Mouse (Mus musculus) c-Kit-positive CD71-positive TER-119-positive erythroid progenitor cells, embryonic 14.5 days (primary cell): Measurements from ENCODE around the gene Ccdc82.

Experiments
- DNase-seq: peaks from one replicate; pipeline ENCODE4 v3.0.0-alpha.2; 2013; ENCODE audit warnings: low spot score

Gene Ccdc82

DNA sequence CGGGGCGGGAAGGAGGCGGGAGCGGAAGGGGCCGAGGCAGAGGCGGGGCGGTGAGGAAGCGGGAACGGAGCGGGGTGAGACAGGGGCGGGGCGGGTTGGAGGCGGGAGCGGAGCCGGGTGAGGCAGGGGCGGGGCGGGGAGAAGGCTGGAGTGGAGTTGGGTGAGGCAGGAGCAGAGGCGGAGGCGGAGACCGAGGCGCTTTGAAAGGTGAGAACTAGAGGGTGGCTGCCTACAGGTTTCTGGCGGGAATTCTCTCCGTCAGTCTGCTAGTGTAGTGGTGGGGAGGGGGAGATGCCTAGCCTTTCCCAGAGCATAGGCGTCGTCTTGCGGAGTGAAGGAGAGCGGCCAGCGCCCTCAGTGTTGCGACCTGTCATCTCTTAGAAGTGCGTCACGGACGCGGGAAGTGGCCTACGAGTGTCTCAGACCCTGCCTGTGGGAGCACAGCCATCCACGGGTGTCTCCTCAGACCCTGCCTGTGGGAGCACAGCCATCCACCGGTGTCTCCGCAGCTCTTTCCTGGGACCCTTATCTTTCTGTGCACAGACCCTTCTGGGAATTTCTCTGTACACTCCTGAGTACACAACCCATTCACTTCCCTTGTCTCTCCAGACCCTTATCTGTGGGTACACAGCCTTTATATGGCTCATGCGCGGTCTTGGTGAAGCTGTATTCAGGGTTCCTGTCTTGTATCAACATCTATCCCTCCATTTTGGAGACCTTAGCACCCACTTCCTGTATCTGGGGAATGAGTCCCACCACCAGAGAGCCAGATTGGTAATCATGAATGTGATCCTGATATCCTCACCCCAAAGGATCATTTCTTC lies at the start of gene Ccdc82:
Gene Ccdc82, plus strand, starts transcription at position 141 of the 824 bp plus-strand sequence.
- peak; percentile 90 for DNase-seq

DNA sequence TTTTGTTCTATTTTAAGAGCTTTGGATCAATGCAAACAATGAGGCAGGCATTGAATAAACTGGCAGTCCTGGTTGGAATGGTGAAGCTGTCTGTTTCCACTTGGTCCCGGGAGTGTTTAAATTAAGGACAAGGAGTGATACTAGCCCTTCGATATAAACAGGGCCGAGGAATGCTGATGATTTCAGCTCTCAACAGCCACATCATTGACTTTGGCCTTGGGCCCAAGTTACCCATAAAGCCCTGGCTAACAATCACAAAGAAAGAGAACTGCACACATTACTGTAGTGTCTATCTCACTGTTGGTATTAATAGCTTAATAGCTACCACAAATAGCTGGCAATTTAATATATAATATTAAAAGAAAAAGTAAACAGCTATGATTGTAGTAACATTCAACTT lies 46.7 kb upstream of the Ccdc82 start:
- no peak for DNase-seq

DNA sequence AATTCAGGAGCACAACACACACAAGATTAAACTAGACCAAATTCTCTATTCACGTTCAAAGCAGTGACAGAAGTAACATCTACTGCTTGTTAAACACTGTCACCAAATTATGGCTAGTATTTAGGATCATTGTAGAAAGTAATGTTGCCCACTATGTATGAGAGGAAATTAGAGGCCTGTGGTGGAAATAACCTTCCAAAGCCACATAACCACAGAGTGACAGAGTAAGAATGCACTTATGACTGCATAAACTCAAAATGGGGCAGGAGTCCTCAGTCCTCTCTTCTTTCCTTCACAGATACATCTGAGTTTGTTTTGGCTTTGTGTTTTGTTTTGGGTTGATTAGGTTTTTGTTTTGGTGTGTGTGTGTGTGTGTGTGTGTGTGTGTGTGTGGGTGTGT lies 43.6 kb upstream of the Ccdc82 start:
- peak; percentile 6 for DNase-seq

DNA sequence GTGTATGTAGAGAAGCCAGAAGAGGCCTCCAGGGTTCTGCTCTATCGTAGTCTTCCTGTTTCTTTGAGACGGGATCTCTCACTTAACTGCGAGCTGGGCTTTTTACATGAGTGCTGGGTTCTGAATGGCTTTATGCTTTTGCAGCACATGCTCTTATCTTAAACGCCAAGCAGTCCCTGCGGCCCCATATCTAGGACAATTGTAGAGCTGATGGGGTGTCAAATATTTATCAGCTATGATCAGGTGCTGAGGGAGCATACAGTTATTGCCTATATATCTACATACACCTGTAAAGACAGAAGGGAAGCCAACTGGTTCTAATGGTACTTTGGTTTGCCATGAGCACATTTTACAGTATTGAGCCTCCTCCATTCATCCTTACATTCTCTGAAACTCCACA lies 43.1 kb upstream of the Ccdc82 start:
- peak; percentile 56 for DNase-seq

DNA sequence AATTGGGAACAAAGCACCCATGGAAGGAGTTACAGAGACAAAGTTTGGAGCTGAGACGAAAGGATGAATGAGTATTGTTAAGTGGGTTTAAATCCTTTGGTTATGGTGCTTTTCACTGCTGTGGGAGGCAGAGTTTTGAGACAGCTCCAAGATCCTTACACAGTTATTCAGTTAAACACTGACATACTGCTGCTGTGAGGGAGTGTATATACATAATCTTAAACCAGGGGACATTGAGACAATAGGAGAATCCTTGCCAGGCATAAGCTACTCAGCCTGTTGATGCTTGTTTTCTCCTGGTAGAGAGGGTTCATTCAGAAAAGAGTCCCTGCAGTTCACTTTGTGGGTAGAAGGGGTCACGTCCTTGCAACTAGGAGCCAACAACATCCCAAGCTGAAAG lies 40.4 kb upstream of the Ccdc82 start:
- DNase-seq, result no peak

DNA sequence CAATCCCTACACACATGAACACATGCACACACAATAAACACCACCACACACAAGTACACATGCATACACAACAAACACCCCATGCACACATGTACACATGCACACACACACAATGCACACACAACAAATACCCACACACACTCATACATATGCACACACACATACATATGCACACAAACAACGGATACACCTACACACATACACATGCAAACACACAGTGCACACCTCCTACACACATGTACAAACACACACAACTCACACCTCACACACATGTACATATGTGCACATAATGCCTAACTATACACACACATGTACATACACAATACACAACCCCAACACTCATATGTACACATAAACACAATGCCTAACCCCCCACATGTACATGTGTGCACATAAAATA lies 20.9 kb upstream of the Ccdc82 start:
- DNase-seq, result no peak

DNA sequence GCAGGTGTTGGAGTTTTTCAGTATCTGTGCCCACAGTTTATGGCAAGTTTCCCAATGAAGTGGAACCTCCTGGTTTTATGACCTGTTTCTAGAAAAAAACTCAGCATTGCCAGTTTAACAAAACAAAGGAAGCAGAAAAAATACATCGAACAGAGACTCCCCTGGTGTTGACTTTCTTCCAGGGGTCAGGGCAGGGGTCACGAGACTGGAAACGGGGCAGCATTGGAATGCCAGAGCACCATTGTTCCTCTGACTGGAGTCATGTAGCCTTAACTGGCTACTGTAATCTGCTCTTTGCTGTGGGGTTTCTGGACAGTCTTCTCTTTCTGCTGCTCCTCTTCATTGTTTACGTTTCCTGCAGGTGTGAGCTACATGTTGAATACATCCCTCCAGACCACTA lies 16.2 kb upstream of the Ccdc82 start:
- DNase-seq, result no peak

DNA sequence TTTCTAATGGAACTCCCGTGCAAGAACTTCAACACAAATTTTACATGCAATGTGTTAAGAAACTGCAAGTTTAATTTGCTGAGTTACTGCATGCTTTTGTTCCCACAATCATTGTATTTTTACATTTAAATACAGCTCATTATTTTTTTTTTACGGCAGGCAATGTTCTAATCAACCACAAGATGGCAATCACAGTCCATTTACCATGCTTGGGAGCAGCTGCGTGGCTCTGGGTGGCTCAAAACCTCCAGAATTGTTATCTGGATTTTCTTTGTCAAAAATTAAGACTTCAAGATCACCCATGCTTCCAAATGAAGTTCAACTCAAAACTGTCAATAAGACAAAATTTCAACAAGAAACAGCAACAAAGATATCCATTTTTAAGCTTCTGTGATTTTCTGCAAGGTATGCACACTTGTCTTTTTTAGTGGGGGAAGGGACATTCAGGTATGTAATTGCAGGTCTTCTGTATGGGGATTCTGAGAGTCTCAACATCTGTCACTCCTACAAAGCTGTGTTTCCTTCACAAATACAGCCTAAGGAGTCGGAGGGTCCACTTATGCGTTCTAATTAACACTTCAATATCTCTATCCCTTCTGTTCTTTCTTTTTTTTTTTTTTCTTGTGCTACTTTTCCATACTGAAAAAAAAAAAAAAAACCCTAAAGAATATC lies 15.1 kb upstream of the Ccdc82 start:
- no peak for DNase-seq

DNA sequence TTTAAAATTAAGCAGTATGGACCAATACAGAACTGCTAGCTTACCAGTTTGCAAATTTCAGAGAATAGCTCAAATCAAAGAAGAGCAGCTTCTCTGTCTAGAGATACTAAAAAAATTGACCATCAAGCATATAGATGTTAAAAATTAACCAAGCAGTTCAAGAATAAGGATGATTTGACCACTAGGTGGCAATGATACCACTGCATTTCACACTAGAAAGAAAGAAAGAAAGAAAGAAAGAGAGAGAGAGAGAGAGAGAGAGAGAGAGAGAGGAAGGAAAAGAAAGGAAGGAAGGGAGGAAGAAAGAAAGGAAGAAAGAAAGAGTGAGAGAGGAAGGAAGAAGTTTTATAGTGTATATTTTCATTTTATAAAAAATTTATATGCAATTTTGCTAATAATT lies 4.4 kb upstream of the Ccdc82 start:
- DNase-seq, result peak; percentile 43

DNA sequence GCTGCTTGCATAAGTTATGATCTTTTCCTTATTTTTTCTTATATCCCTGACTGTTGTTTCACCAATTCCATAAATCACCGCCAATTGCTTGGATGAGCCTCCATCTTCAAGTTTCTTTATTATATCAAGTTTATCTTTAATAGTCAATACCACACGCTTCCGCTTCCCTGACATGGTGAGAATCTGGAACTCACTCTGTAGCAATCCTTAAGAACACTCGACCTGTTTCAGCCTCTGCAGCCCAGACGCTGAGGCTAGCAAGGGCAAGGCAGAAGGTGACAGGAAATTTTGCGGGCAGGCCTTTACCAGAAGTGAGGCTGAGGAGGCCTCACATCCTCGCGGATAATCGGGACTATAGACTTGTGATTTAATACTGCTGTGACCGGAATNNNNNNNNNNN lies 1.3 kb upstream of the Ccdc82 start, which contains the start of gene Jrkl:
Gene Jrkl, minus strand, starts transcription at position 349 of the 400 bp plus-strand sequence.
- DNase-seq, result peak; percentile 34

DNA sequence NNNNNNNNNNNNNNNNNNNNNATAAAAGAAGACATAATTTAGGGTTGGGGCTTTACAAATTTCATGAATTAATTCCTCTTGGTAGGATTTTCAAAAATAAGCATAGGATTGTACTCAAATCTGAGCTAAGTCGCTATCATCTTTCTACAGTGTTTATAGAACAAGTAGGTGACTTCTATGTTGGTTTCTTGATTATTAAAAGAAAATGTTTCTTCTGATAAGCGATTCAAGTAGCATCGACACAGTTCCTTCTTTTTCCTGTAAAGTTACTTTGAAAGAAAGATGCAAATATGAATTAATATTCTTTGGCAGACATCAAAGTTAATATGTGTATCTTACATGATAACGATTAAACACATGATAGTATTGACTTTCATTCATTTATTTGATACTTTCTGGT lies 1.3 kb downstream of the Ccdc82 start:
- no peak for DNase-seq

DNA sequence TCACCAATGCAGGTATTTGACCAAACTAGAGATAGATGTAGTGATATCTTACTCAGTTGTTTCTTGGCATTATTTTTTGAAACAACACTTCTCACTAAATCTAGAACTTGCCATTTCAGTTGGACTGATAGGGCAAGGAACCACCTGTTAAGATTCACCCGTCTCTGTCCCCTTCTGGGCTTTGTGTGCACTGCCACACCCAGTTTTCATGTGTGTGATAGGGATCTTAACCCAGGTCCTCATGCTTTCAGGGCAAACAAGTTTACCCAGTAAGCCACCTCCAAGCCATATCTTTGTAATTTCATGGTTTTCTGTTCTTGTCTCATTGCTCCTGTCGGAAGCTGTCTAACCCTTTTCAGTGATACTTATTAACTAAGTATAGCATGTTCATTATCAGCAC lies 4.5 kb downstream of the Ccdc82 start:
- DNase-seq, result no peak

DNA sequence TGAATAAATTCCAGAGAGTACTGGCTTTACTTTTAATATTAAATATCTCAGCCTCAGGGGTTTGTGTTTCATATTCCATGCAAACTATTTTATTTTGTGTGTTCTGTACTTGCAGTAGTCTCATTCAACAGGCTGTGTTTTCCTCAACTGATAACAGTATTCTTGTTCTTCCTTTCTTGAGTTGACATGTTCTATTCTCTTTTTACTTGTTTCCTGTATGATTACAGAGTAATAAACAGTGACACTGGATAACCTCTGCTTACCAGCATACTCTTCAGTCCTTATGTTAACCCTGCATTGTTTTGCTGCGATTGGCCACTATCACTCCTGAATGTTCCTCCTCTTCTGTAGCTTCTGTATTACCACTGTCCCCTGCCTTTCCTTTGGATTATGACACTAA lies 10.0 kb downstream of the Ccdc82 start:
- no peak for DNase-seq

DNA sequence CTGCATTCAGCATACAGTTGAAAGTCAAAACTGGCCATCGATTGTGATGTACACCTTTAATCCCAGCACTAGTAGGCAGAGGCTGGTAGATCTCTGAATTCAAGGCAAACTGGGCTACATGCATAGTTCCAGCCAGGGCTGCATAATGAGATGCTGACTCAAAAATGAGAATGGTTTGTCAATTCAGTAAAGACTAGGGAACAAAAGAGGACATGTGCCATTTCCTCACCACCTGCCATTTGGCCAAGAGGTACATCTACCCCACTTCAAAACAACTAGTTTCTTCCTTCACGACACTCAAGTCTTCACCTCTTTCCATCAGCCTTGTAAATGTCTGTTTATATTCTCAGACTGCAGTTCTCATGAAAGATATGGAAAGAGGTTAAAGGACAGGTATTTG lies 11.4 kb downstream of the Ccdc82 start:
- no peak for DNase-seq

DNA sequence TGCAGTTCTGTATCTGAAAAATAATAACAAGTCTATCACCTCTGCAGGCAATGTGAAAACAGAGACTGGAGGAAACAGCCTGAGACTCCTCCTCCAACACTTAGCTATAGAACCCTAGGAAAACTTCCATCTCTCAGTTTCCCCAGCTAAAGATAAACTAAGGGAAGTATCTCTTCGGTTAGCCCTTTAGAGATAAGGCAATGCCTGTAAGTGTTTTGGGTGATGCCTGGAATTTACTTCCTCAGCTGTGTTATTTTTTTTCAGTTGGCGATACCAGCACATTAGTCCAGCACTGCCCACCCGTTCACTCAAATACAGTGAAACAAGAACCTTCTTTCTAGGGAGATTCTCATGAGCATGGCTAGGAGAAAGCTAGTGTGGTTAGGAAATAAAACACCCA lies 14.2 kb downstream of the Ccdc82 start:
- DNase-seq, result no peak

DNA sequence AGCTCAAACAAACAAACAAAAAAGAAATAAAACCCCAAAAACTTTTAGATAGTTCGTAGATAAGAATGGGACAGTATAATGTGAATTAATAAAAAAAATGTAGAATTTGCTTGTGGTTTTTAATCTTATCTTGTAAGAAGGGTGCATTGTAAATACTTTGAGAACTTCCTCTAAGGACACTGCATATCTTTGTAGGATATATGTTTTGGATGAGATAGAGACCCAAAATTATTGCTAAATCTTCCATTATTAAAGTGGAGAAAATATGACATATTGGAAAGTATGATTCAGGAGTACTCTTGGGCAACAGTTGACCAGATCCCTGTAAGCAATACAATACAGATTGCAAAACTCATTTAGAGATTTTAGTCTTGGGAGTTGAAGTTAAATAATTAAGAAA lies 26.5 kb downstream of the Ccdc82 start:
- no peak for DNase-seq

DNA sequence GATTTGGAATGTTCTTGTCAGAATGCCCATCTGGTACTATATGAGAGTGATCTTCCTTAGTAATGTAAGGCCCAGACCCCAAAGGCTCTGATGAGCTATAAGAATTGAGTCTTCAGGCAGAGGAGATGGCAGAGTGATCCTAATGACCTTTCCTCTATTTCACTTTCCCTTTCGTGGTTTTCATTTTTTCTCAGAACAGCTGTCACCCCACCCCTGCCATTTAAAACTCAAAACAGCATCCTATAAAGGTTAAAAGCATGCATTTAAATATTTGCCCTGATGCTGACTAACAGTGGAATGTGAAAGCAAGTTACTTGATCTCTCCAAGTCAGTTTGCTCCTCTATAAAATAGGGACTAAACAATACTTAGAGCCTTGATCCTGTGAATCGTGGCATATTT lies 40.7 kb downstream of the Ccdc82 start:
- DNase-seq, result no peak

DNA sequence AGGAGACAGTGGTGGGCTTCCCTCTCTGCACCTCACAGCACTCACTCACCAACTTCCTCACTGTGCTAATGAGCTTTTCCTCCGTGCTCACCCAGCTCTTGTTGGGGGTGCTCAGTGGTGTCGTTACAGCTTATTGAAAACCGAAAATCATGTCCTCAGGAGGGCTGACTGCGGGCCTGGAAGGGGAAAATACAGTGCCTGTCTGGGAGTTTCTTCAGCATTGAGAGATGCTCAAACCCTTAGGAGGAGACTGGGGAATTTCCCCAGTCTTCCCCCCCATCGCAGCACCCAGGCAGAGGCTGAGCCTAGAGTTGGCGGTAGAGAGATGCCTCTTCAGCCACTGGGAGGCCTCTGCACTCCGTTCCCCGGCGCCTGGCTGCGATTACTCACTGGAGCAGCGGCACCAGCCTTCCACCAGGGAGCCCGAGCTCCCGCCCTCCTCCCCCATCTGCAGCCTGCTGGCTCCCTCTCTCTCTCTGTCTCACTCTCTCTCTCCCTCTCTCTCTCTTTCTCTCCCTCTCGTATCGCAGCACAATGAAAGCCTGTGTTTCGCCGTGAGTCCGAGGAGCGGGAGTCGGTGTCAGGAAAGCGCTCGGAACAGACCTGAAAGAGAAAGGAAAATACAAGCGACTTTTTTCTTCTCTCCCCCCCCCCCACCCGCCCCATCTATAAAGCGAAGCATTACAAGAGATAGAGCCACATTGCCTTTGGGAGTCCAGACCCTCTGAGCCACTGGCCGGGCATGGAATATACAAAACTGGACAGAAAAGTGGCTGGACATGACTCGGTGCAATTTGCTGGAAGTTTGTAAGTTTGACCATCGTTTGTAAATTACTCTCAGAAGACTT lies 49.7 kb downstream of the Ccdc82 start:
- DNase-seq, result peak; percentile 68

DNA sequence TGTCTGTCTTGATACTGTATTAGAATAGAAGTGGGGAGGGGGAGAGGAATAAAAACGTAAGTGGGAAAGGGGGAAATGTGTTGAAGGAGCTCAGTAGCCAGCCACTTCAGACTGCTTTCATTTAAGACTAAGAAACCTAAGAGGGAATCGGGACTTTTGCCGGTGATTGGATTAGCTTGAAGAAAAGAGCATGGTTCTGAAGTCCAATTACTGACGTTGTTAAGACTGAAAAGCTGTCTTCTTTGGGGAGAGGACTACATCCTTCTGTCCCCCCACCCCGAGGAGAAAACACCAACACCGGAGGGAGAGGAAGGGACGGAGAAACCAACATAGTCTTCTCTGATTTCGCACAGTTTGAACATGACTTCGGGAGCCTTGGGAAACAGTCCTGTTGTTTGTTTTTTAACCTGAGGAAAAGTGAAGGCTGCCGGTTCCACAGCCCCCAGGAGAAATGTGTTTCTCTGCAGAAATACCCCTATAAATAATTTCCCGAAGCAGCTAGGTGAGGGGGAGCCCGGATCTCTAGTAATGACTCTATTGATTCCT lies 50.4 kb downstream of the Ccdc82 start:
- DNase-seq, result peak; percentile 26

DNA sequence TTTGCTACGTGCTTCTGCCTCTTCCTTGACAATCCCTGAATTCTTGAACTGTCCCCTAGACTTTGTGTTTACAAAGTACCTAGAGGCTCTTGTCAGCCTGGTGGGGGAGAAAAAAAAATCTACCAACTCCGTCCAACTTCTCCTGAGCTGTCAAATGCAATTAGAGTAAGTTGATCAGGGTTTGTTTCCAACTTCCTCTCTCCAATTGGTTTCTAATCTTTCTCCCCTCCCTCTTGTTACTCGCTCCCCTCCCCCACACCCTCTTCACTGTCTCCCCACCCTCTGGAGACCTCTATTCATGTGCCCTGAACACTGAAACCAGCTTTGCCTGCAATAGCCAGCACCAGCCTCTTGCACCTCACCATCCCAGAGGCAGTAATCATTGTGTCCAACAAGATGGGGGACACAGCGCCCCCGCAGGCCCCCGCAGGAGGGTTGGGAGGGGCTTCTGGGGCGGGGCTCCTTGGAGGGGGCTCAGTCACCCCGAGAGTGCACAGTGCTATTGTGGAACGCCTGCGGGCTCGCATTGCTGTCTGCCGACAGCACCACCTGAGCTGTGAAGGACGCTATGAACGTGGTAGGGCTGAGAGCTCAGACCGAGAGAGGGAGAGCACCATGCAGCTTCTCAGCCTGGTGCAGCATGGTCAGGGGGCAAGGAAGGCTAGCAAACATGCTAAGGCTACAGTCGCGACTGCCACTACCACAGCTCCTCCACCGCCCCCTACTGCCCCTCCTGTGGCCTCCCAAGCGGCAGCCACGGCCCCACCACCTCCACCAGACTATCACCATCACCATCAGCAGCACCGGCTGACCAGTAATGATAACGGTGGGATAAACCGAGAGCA lies 51.1 kb downstream of the Ccdc82 start, which contains the start of gene Maml2:
Gene Maml2, plus strand, starts transcription at position 290 of the 845 bp plus-strand sequence.
- DNase-seq, result peak; percentile 31

DNA sequence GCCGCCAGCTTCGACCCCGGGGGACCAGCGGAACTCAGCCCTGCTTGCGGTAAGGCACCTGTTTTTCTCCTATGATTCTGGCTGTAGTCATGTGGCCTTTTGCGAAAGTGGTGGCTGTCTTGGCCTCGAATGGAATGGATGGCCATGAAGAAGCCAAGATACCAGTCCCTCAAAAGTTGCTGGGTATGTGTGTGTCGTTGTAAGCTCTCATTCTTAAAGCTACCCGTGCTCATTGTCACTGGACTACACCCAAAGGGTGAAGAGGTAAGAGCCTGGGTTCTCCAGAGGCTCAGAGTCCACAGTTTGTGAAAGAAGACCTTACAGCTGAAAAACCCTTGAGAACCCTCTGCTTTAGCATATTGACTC lies 51.7 kb downstream of the Ccdc82 start:
- DNase-seq, result peak; percentile 4
